Mouse (Mus musculus) E14TG2a.4 (cell line): ENCODE data around the gene Adra2a.

Source experiments
- CTCF ChIP-seq: conservative IDR thresholded peaks from 2 replicates; pipeline ENCODE4 v1.5.1; 2014; ENCODE audit warnings: low read length
- NANOG ChIP-seq: IDR thresholded peaks from 2 replicates; pipeline ENCODE4 v1.6.1; 2014; ENCODE audit warnings: borderline replicate concordance, low read length, mixed read lengths
- POU5F1 ChIP-seq: IDR thresholded peaks from 2 replicates; pipeline ENCODE4 v1.6.1; 2014; ENCODE audit warnings: low read length, borderline replicate concordance

- TF ChIP-seq CTCF (no peak), POU5F1 (no peak), NANOG (no peak)
Observed at GRCm38 (mm10) chr19:54081303-54081702, 37.4 kb downstream of the Adra2a start.
